Mouse (Mus musculus) gastrocnemius, postnatal 36 days (tissue): Measurements from ENCODE around the gene Nr1i2. TPM values are rescaled to one million over a fixed set of nuclear protein-coding genes. Genes with fewer than 3 reads are reported as not detected.
"Not testable (repeated sequence)": the region's sequence is repeated elsewhere in the genome, so short reads cannot be mapped to it uniquely, and the experiment has no call there.

Experiments used
- DNase-seq, 2 experiments: peaks; one replicate each; pipeline ENCODE4 v3.0.0; 2022
- intact Hi-C: fragments of 180-260 bp; cut with DNase I; formaldehyde crosslinking; loops from one replicate; pipeline ENCODE4 v1.15.1; 2025
- total RNA-seq, 2 experiments: library from RNA; stranded (reverse); gene quantifications; 2 replicates each; pipeline ENCODE4 v1.2.3; 2021

The Nr1i2 gene
- total RNA-seq, 2 experiments from 2014 or later: not detected

DNA sequence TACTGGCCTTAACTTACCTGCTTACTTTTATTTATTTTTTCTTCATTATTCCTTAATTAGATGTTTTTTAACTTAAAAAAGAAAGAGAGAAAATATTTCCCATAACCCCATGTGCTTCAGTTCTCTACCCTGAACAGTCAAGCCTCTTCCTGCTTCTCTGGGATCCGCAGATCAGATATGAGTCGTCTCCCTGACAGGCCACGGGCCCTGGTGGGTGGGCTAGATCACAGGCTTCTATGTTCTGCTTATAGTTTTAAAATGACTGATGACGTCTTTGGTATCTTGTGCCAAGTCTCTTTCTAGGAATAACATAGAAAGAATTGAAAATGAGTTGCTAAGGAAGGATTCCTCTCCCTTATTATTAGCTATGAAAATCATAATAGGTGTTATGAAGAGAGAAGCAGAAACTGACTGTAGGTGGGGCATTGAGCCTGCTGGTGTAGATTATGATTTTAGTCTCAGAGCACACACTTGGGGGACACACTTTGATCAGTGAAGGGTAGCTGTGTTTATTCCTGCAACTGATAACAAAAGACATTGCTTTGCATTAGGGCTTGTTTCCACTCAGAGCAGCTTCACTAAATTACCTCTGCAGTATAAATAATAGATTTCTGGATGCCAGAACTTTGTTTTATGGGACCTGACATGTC lies 57.6 kb downstream of the Nr1i2 start:
- DNase-seq: no peak
- intact Hi-C loops: no loop called here

GRCm38 (mm10) chr16:38222491-38222890 lies 72.1 kb downstream of the Nr1i2 start:
- DNase-seq, intact Hi-C loops: not testable (repeated sequence)

DNA sequence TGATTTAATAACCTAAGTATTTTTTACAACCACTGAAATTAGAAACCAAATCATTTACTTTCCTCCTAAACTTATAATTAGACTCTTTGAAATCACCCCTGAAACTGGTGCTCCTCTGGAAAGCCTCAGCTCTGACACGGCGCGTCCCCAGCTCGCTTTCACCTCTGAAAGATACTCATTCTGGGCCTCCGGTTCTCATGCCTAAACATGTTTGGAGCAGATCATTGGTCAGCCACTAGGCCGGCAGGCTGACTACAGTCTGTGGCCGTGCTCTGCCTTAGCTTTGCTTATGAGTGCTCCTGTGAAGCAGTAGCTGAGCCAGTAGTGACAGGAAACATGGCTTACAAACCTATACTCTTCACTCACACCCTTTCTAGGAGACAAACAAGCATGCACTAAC lies 89.4 kb downstream of the Nr1i2 start:
- intact Hi-C loops: no loop called here
- DNase-seq: no peak

Other genes starting within 250 kb of the Nr1i2 start
- 10 to 100 TPM; 48.5 to 55.5 TPM for gene Gsk3b, start 205.8 kb downstream of the Nr1i2 start, total RNA-seq
- gene Maats1, start 47.3 kb upstream of the Nr1i2 start, total RNA-seq: not detected
- gene Cox17, start 52.2 kb upstream of the Nr1i2 start, total RNA-seq: 100 to 1,000 TPM; 121 to 152 TPM
- not detected for gene Gm21987, start 52.2 kb upstream of the Nr1i2 start, total RNA-seq
- 10 to 100 TPM; 60.2 to 61.4 TPM for gene Popdc2, start 67.4 kb upstream of the Nr1i2 start, total RNA-seq
- 1 to 10 TPM; 4.2 to 4.7 TPM for gene Pla1a, start 138.3 kb upstream of the Nr1i2 start, total RNA-seq
- 10 to 100 TPM; 15.7 to 17.7 TPM for gene Adprh, start 157.9 kb upstream of the Nr1i2 start, total RNA-seq
- gene Cd80, start 160.7 kb upstream of the Nr1i2 start, total RNA-seq: under 1 TPM; 0.15 to 0.22 TPM
- gene Timmdc1, start 227.8 kb upstream of the Nr1i2 start, total RNA-seq: 10 to 100 TPM; 45.1 to 47.3 TPM